Mouse (Mus musculus) mouse embryonic stem cell (cell line): ENCODE results near the gene Agap3.

Experiments used
- in situ Hi-C, 2 experiments: fragments of 300-500 bp; cut with MboI; formaldehyde crosslinking; loops; 1 replicate in 1 of 2; 3 replicates in 1 of 2; pipeline ENCODE4 v1.14.3; 2019 to 2020; ENCODE audit warnings: low sequenced_read_pairs in 2 of 2, low pct_unique_long_range_greater_than_20kb in 1 of 2, mixed read lengths in 1 of 2; ENCODE audit not compliant: unreplicated experiment in 1 of 2

Gene Agap3

GRCm38 (mm10) chr5:24497526-24497925, 45.5 kb downstream of the Agap3 start:
- in situ Hi-C loops, result no loop called here

GRCm38 (mm10) chr5:24499113-24499512, 47.1 kb downstream of the Agap3 start:
- in situ Hi-C loops, result no loop called here

- in situ Hi-C loops, result no loop called here
Observed at GRCm38 (mm10) chr5:24500851-24501250, 48.9 kb downstream of the Agap3 start.

GRCm38 (mm10) chr5:24502786-24503185, 50.8 kb downstream of the Agap3 start:
- in situ Hi-C loops, result no loop called here

GRCm38 (mm10) chr5:24505513-24505912, 53.5 kb downstream of the Agap3 start:
- in situ Hi-C loops, result no loop called here

- in situ Hi-C loops, result no loop called here
Observed at GRCm38 (mm10) chr5:24508406-24508805, 56.4 kb downstream of the Agap3 start.

- in situ Hi-C loops, result no loop called here
Observed at GRCm38 (mm10) chr5:24510635-24511034, 58.7 kb downstream of the Agap3 start.

- in situ Hi-C loops, result no loop called here
Observed at GRCm38 (mm10) chr5:24512271-24512670, 60.3 kb downstream of the Agap3 start.

- in situ Hi-C loops, result no loop called here
Observed at GRCm38 (mm10) chr5:24521366-24521765, 69.4 kb downstream of the Agap3 start.

GRCm38 (mm10) chr5:24523806-24524205, 71.8 kb downstream of the Agap3 start:
- in situ Hi-C loops, result no loop called here

- in situ Hi-C loops, result no loop called here
Observed at GRCm38 (mm10) chr5:24524522-24524921, 72.5 kb downstream of the Agap3 start.

- in situ Hi-C loops, result no loop called here
Observed at GRCm38 (mm10) chr5:24525360-24526189, 73.6 kb downstream of the Agap3 start.

- in situ Hi-C loops, result no loop called here
Observed at GRCm38 (mm10) chr5:24526190-24526888, 74.4 kb downstream of the Agap3 start.

GRCm38 (mm10) chr5:24526889-24527230, 74.9 kb downstream of the Agap3 start, which contains the start of gene Gbx1:
TSS of gene Gbx1 (minus strand) at chr5:24527202.
- in situ Hi-C loops, result no loop called here

- in situ Hi-C loops, result no loop called here
Observed at GRCm38 (mm10) chr5:24527780-24528179, 75.8 kb downstream of the Agap3 start.

GRCm38 (mm10) chr5:24530042-24530689, 78.2 kb downstream of the Agap3 start:
- in situ Hi-C loops, result no loop called here

- in situ Hi-C loops, result no loop called here
Observed at GRCm38 (mm10) chr5:24533391-24533790, 81.4 kb downstream of the Agap3 start.

GRCm38 (mm10) chr5:24534292-24534691, 82.3 kb downstream of the Agap3 start:
- in situ Hi-C loops, result no loop called here

- in situ Hi-C loops, result no loop called here
Observed at GRCm38 (mm10) chr5:24535731-24536130, 83.8 kb downstream of the Agap3 start.
